Mouse (Mus musculus) kidney, adult 18-20 months (tissue): Measurements from ENCODE around the gene Plekhf1.

ENCODE experiments used
- DNase-seq: peaks from one replicate; pipeline ENCODE4 v3.0.0; 2021

Gene Plekhf1

GRCm38 (mm10) chr7:38227900-38228298, at the start of gene Plekhf1:
Gene Plekhf1 (minus strand): TSS chr7:38228016.
- DNase-seq: peak; percentile 96

- DNase-seq: no peak
Observed at GRCm38 (mm10) chr7:38272551-38272950, 44.7 kb upstream of the Plekhf1 start.

GRCm38 (mm10) chr7:38271859-38272258, 44.0 kb upstream of the Plekhf1 start:
- DNase-seq: no peak

- DNase-seq: no peak
Observed at GRCm38 (mm10) chr7:38271511-38271811, 43.6 kb upstream of the Plekhf1 start.

- DNase-seq: peak; percentile 91
Observed at GRCm38 (mm10) chr7:38270703-38271510, 43.1 kb upstream of the Plekhf1 start, which contains the start of gene Pop4. Gene Pop4 (minus strand): TSS chr7:38271423.

GRCm38 (mm10) chr7:38267006-38267680, 39.3 kb upstream of the Plekhf1 start:
- DNase-seq: peak; percentile 57

GRCm38 (mm10) chr7:38262406-38262805, 34.6 kb upstream of the Plekhf1 start:
- peak; percentile 15 for DNase-seq

- DNase-seq: no peak
Observed at GRCm38 (mm10) chr7:38259631-38260030, 31.8 kb upstream of the Plekhf1 start.

- no peak for DNase-seq
Observed at GRCm38 (mm10) chr7:38253441-38253840, 25.6 kb upstream of the Plekhf1 start.

GRCm38 (mm10) chr7:38251494-38252216, 23.8 kb upstream of the Plekhf1 start:
- DNase-seq: no peak

GRCm38 (mm10) chr7:38242417-38242816, 14.6 kb upstream of the Plekhf1 start:
- DNase-seq: no peak

GRCm38 (mm10) chr7:38237140-38237539, 9.3 kb upstream of the Plekhf1 start:
- no peak for DNase-seq

GRCm38 (mm10) chr7:38236400-38237105, 8.7 kb upstream of the Plekhf1 start:
- no peak for DNase-seq

- no peak for DNase-seq
Observed at GRCm38 (mm10) chr7:38230285-38230684, 2.5 kb upstream of the Plekhf1 start.

- DNase-seq: no peak
Observed at GRCm38 (mm10) chr7:38228329-38228728, 513 bp upstream of the Plekhf1 start.

- peak; percentile 81 for DNase-seq
Observed at GRCm38 (mm10) chr7:38227181-38227899, 476 bp downstream of the Plekhf1 start.

GRCm38 (mm10) chr7:38226226-38226625, 1.6 kb downstream of the Plekhf1 start:
- no peak for DNase-seq

- DNase-seq: peak; percentile 45
Observed at GRCm38 (mm10) chr7:38224577-38225369, 3.0 kb downstream of the Plekhf1 start.

- DNase-seq: no peak
Observed at GRCm38 (mm10) chr7:38220866-38221265, 7.0 kb downstream of the Plekhf1 start.

- DNase-seq: no peak
Observed at GRCm38 (mm10) chr7:38219526-38219925, 8.3 kb downstream of the Plekhf1 start.

- no peak for DNase-seq
Observed at GRCm38 (mm10) chr7:38218631-38219367, 9.0 kb downstream of the Plekhf1 start.
